Mouse (Mus musculus): ENCODE data around the gene Arhgap24. TPM values are rescaled to one million over a fixed set of nuclear protein-coding genes. Genes with fewer than 3 reads are reported as not detected.
A peak's percentile ranks its signal among the peaks of the same experiment; 100 is the strongest.

Arhgap24 gene
- polyA plus RNA-seq, 1 experiment, result 1.7 TPM

DNA sequence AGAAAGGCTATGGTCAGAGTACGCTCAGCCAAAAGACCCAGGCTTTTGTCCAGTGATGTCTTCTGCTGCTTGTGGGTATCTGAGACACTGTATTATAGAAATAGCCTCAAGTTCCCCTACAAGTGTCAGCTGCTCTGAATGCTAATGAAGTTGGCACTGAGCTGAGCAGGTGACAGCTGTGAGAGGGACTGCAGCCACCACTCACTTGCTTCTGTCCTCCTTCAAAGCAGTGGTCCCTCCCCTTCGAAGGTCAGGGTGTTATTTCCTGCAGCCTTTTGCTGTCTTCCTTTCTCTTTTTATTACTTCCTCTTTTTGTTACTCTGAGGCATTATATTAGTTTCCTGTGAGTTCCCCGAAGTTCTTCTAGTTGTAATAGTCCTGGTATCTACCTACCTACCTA is 16.0 kb downstream of the Arhgap24 start:
- no peak overlapping the region for H3K4me3 ChIP-seq (ENCODE audit: insufficient read depth, low read length)
- no peak for TF ChIP-seq POLR2A (IDR thresholded peaks at IDR 0.05; ENCODE audit: borderline replicate concordance, low read depth, low read length)
- TF ChIP-seq CTCF (IDR thresholded peaks at IDR 0.05; ENCODE audit: low read depth, low read length), result no peak
- peak overlapping the region; percentile 72 for H3K27ac ChIP-seq (ENCODE audit: insufficient read depth, low read depth, low read length)
- peaks cover 43% of the 10 kb centered on the region for H3K4me1 ChIP-seq (ENCODE audit: control insufficient read depth, insufficient read depth, low read length)

DNA sequence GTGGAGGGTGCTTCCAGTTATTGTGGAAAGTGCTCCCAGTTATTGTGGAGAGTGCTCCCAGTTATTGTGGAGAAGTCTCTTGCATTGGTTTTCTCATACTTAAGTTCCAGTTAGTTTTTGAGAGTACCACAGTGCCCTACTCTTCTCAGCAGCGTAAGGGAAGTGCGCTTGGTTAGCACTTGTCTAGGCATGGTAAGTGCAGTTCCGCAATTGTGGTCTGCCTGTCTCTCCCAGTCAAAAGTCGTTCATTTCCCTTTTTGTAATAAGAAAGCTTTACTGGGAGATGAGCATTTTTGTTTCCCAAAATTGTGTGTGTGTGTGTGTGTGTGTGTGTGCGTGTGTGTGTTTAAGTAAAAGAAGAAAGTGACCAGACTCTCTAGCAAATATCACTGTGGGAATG is 17.6 kb downstream of the Arhgap24 start:
- H3K4me3 ChIP-seq (ENCODE audit: insufficient read depth, low read length), result no peak overlapping the region
- H3K27ac ChIP-seq (ENCODE audit: insufficient read depth, low read depth, low read length), result peak overlapping the region; percentile 81
- TF ChIP-seq POLR2A (IDR thresholded peaks at IDR 0.05; ENCODE audit: borderline replicate concordance, low read depth, low read length), result no peak
- TF ChIP-seq CTCF (IDR thresholded peaks at IDR 0.05; ENCODE audit: low read depth, low read length), result no peak
- H3K4me1 ChIP-seq (ENCODE audit: control insufficient read depth, insufficient read depth, low read length), result peaks cover 52% of the 10 kb centered on the region

DNA sequence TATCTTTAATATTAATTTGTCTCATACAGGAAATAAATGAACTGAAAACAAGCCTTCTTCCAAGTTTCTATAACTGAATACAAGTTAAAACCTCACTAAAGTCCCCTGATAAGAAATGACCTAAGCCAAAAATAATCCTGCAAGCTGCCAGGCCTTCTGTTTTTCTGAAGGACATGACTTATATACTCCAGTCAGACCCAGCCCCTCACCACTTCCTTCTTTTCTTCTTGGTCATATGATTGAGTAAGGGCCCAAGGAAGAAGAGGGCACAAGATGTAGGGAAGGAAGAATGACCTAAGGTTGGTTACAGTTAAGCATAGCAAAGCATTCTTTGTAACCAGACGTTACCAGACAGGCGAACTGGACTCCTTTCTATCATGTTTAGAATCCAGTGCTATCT is 21.1 kb downstream of the Arhgap24 start:
- peak overlapping the region; percentile 89 for H3K27ac ChIP-seq (ENCODE audit: insufficient read depth, low read depth, low read length)
- H3K4me1 ChIP-seq (ENCODE audit: control insufficient read depth, insufficient read depth, low read length), result peaks cover 54% of the 10 kb centered on the region
- TF ChIP-seq POLR2A (IDR thresholded peaks at IDR 0.05; ENCODE audit: borderline replicate concordance, low read depth, low read length) (no peak), CTCF (IDR thresholded peaks at IDR 0.05; ENCODE audit: low read depth, low read length) (no peak)
- H3K4me3 ChIP-seq (ENCODE audit: insufficient read depth, low read length), result no peak overlapping the region

DNA sequence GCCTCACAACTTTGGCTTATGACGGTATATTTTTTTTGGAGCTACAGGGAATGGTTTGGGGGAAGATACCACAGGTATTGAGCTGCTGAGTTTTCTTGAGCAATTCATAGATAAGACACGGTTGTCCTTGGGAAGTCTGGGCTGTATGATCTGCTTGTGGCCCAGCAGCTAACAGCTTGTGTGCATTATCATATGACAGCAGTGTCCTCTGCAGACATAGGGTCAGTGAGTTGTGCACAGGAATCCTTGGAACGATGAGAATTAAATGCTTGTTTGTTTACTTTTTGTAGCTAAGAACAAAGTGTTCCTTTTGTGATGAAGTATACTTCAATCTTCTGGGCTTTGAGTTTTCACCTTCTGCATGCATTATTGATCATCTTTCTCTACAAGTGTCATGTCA is 21.9 kb downstream of the Arhgap24 start:
- peak overlapping the region; percentile 89 for H3K27ac ChIP-seq (ENCODE audit: insufficient read depth, low read depth, low read length)
- peaks cover 54% of the 10 kb centered on the region for H3K4me1 ChIP-seq (ENCODE audit: control insufficient read depth, insufficient read depth, low read length)

DNA sequence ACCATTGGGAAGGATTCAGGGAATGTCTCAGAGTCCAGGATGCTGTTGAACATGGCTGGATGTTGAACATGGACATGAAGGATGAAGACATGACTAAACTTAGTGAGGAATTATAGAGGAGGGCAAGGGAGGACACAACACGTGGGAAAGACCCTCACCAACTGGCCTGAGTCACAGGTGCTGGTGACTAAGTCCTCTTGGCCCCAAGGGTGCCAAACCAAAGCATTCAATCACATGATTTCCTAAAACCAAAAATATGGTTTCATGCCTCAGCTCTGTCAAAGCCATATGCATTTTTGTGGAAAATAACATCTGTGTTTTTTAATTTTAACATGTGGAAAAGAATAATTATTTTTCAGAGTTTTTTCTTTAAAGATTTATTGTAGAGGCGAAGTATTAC is 22.7 kb downstream of the Arhgap24 start:
- TF ChIP-seq POLR2A (IDR thresholded peaks at IDR 0.05; ENCODE audit: borderline replicate concordance, low read depth, low read length) (no peak), CTCF (IDR thresholded peaks at IDR 0.05; ENCODE audit: low read depth, low read length) (no peak)
- no peak overlapping the region for H3K27ac ChIP-seq (ENCODE audit: insufficient read depth, low read depth, low read length)
- H3K4me1 ChIP-seq (ENCODE audit: control insufficient read depth, insufficient read depth, low read length), result peaks cover 51% of the 10 kb centered on the region
- H3K4me3 ChIP-seq (ENCODE audit: insufficient read depth, low read length), result no peak overlapping the region

More for the DNA sequence above, 21.9 kb downstream of the Arhgap24 start:
- TF ChIP-seq POLR2A (IDR thresholded peaks at IDR 0.05; ENCODE audit: borderline replicate concordance, low read depth, low read length), result no peak
- no peak for TF ChIP-seq CTCF (IDR thresholded peaks at IDR 0.05; ENCODE audit: low read depth, low read length)
- no peak overlapping the region for H3K4me3 ChIP-seq (ENCODE audit: insufficient read depth, low read length)

DNA sequence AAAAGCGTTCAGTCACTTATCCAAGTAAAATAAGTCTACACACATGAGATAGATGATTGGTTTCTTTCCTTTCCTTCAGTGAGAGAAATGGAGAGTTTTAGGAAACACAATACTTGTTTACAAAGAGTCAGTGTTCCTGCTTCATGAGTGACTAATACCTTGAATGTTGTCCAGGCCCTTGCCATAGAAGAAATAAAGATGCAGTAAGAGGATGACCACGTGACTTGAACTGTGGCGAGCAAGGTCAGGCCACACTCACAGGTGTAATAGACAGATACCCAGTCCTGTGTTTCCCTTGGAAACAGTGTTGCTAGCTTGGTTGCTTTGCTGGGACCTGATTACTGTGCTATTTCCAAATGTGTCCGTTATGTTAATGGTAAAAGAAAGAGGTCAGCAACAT is 23.4 kb downstream of the Arhgap24 start:
- H3K4me3 ChIP-seq (ENCODE audit: insufficient read depth, low read length), result no peak overlapping the region
- no peak overlapping the region for H3K27ac ChIP-seq (ENCODE audit: insufficient read depth, low read depth, low read length)
- H3K4me1 ChIP-seq (ENCODE audit: control insufficient read depth, insufficient read depth, low read length), result peaks cover 49% of the 10 kb centered on the region
- TF ChIP-seq POLR2A (IDR thresholded peaks at IDR 0.05; ENCODE audit: borderline replicate concordance, low read depth, low read length) (no peak), CTCF (IDR thresholded peaks at IDR 0.05; ENCODE audit: low read depth, low read length) (no peak)

DNA sequence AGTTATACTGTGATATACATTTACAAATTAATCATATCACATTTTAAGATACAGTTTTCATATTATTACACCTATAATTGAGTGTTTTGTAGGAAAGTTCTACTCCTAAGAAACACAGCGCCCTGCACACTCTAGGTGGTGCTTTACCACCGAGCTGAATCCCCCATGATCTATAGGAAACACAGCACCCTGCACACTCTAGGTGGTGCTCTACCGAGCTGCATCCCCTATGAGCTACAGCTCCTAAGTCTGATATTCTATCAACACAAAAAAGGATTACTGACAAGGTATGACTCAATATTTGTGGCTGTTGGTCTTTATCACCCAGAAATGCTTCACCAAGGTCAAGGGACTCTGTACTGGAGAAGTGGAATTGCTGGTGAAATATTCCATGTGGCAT is 27.0 kb downstream of the Arhgap24 start:
- Histone ChIP-seq H3K4me3 (ENCODE audit: insufficient read depth, low read length) (no peak overlapping the region), H3K4me1 (ENCODE audit: control insufficient read depth, insufficient read depth, low read length) (peaks cover 21% of the 10 kb centered on the region), H3K27ac (ENCODE audit: insufficient read depth, low read depth, low read length) (no peak overlapping the region)
- TF ChIP-seq POLR2A (IDR thresholded peaks at IDR 0.05; ENCODE audit: borderline replicate concordance, low read depth, low read length) (no peak), CTCF (IDR thresholded peaks at IDR 0.05; ENCODE audit: low read depth, low read length) (no peak)

DNA sequence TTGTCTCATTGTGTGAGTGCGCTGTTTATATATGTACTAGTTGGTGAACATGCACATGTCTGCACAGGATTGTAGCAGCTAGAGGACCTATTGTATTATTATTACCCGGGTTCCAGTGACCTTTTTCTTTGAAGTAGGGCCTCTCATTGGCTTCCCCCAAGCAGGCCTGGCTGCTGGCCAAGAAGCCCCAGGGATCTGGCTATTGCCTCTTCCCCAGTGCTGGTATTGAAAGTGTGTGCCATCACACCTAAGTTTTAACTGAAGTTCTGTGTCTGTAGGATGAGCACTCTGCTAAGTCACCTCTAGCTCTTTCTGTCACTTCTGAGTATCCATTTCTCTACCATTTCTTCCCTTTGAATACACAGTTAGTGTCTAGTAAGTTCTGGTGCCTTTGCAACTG is 28.2 kb downstream of the Arhgap24 start:
- Histone ChIP-seq H3K27ac (ENCODE audit: insufficient read depth, low read depth, low read length) (no peak overlapping the region), H3K4me1 (ENCODE audit: control insufficient read depth, insufficient read depth, low read length) (peaks cover 13% of the 10 kb centered on the region), H3K4me3 (ENCODE audit: insufficient read depth, low read length) (no peak overlapping the region)
- TF ChIP-seq CTCF (IDR thresholded peaks at IDR 0.05; ENCODE audit: low read depth, low read length), result no peak
- TF ChIP-seq POLR2A (IDR thresholded peaks at IDR 0.05; ENCODE audit: borderline replicate concordance, low read depth, low read length), result no peak

DNA sequence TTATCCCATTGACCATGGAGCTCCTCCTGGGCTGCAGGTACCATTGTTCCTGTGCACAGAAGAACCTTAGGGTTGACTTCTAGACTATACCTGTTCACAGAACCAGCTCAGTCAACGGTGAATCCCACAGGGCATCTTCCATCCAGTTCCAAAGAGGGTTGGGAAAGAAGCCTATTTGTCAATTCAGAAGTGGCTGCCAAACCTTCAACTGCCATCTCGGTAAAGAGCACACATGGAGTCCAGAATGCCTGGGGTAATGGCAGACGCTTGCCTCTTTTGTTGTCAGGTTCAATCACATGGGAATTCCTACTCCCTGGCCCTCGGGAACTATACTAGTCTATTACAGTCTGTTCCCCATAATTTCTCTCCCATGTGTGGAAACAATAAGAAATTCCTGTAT is 30.5 kb downstream of the Arhgap24 start:
- H3K27ac ChIP-seq (ENCODE audit: insufficient read depth, low read depth, low read length), result no peak overlapping the region
- TF ChIP-seq CTCF (IDR thresholded peaks at IDR 0.05; ENCODE audit: low read depth, low read length), result no peak
- no peak for TF ChIP-seq POLR2A (IDR thresholded peaks at IDR 0.05; ENCODE audit: borderline replicate concordance, low read depth, low read length)
- H3K4me1 ChIP-seq (ENCODE audit: control insufficient read depth, insufficient read depth, low read length), result peaks cover 4% of the 10 kb centered on the region
- no peak overlapping the region for H3K4me3 ChIP-seq (ENCODE audit: insufficient read depth, low read length)

DNA sequence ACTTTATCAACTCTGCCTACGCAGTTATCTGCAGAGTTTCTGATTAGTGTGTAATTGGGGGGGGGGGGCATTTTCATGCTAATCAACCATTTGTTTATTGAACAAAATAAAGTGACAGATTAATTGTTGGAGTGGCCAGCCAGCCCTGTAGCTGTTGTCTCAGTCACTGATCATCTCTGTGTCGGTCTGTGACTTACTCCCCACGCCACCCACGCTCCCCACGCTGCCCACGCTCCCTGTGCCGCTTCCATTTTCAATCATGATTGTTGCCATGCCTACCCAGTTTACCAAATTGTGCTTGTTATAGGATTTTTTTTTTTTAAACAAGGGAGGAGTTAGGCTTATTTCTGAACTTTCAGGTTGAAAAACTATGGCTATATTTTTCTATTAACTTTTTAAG is 34.3 kb downstream of the Arhgap24 start:
- Histone ChIP-seq H3K4me3 (ENCODE audit: insufficient read depth, low read length) (no peak overlapping the region), H3K27ac (ENCODE audit: insufficient read depth, low read depth, low read length) (no peak overlapping the region), H3K4me1 (ENCODE audit: control insufficient read depth, insufficient read depth, low read length) (peaks cover 5% of the 10 kb centered on the region)
- TF ChIP-seq CTCF (IDR thresholded peaks at IDR 0.05; ENCODE audit: low read depth, low read length) (no peak), POLR2A (IDR thresholded peaks at IDR 0.05; ENCODE audit: borderline replicate concordance, low read depth, low read length) (no peak)

DNA sequence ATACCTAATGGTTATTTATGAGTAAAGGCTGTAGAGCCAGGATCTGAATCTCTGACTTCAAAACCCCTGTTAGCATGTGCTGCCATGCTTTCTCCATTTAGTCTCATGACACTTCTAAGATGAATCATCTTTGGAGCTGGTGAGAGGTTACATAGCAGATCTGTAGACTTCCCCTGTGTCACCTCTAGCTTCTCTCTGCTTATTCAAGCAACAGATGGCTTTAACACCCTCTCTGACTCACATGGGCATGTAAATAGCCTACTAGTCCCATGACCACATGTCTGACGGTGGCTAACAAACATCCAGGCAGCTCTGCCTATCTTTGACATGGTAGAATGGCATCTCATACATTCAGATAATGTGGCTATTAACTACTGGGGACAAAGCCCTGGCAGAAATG is 39.3 kb downstream of the Arhgap24 start:
- peak overlapping the region; percentile 52 for H3K27ac ChIP-seq (ENCODE audit: insufficient read depth, low read depth, low read length)
- peaks cover 10% of the 10 kb centered on the region for H3K4me1 ChIP-seq (ENCODE audit: control insufficient read depth, insufficient read depth, low read length)
- TF ChIP-seq CTCF (IDR thresholded peaks at IDR 0.05; ENCODE audit: low read depth, low read length), result no peak
- TF ChIP-seq POLR2A (IDR thresholded peaks at IDR 0.05; ENCODE audit: borderline replicate concordance, low read depth, low read length), result no peak
- no peak overlapping the region for H3K4me3 ChIP-seq (ENCODE audit: insufficient read depth, low read length)
